ENCODE assay signal across 18 mouse cellular contexts in the genomic region with DNA sequence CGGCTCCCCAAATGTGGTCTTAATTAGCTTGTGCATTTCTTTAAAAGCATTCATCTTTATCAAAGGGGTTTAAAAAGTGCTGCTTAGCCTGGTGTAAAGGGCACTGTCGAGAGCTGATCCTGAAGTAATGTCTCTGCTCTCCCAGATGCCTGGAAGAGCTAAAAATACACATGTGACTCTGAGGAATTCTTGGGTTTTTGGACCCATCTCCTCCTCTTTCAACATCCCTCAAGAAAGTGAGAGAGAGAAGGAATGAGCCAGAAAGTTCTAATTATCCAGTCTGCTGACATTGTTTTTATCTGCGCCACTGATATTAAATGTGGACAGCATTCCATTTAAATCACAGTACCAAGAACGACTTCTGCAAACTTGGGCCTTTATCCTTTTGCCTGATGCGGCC. TPM values are rescaled to one million over a fixed set of nuclear protein-coding genes. Genes with fewer than 3 reads are reported as not detected.
A peak's percentile ranks its signal among the peaks of the same experiment; 100 is the strongest.
DNase-seq lines count a peak whose midpoint lies in the region; ATAC-seq lines count a peak whose summit lies in the region.
"Had no signal": no experiment of that assay in that cellular context is flagged by ENCODE, and none has a peak within 500 bp of the region (broad histone marks: within the 10 kb centered on the region; RNA-seq: fewer than 3 reads in every experiment).

No protein-coding gene starts in this region.

- H3K4me1 ChIP-seq in lung, embryonic 15.5 days = peaks cover 25% of the 10 kb centered on the region
- peaks cover 11% of the 10 kb centered on the region for H3K4me1 ChIP-seq in hindbrain, embryonic 10.5 days (replicated peaks)

- H3K27me3 ChIP-seq in lung, embryonic 15.5 days = no peaks in the 10 kb centered on the region
- no peaks in the 10 kb centered on the region for H3K27me3 ChIP-seq in hindbrain, embryonic 10.5 days (ENCODE audit: insufficient read depth, poor library complexity, severe bottlenecking)
- H3K27me3 ChIP-seq: hindbrain, embryonic 12.5 days; limb, embryonic 15.5 days had no signal

- H3K36me3 ChIP-seq in lung, embryonic 15.5 days = no peaks in the 10 kb centered on the region
- H3K36me3 ChIP-seq in hindbrain, embryonic 10.5 days = no peaks in the 10 kb centered on the region
- H3K36me3 ChIP-seq: hindbrain, embryonic 12.5 days; limb, embryonic 15.5 days had no signal

- WGBS in lung, embryonic 15.5 days = 37% methylated on average over 5 of the region's 5 CpGs
- WGBS in hindbrain, embryonic 10.5 days = 77% methylated on average over 5 of the region's 5 CpGs

- DNase-seq in heart, adult 9 months (ENCODE audit: low spot score in 2 of 2) = peak; percentile 9 to 12
- DNase-seq in heart, postnatal 25 days (ENCODE audit: low spot score) = no peak
- DNase-seq in lung, postnatal 4 days = no peak
- DNase-seq in adipocyte (ENCODE audit: low spot score) (peak; percentile 70), MN1 (ENCODE audit: low spot score) (no peak)
- DNase-seq in lung, postnatal 25 days (ENCODE audit: low spot score) = peak; percentile 43
- DNase-seq in hindbrain, embryonic 10.5 days (ENCODE audit: low spot score) = no peak
- DNase-seq: adrenal gland, postnatal 25 days; cerebellum, adult 11 months; cerebellum, postnatal 14 days; forebrain, postnatal 0 days; kidney, adult 8-10 months; kidney, postnatal 25 days; right cerebral cortex, postnatal 4 days; thymus, adult 2 months had no signal

- no peaks in the 10 kb centered on the region for H3K9me3 ChIP-seq in lung, embryonic 15.5 days
- no peaks in the 10 kb centered on the region for H3K9me3 ChIP-seq in hindbrain, embryonic 10.5 days
- H3K9me3 ChIP-seq: hindbrain, embryonic 12.5 days; limb, embryonic 15.5 days had no signal

- intact Hi-C loops in heart, postnatal 25 days (cut with DNase I) = no loop called here

- no peak overlapping the region for H3K4me2 ChIP-seq in lung, embryonic 15.5 days
- H3K4me2 ChIP-seq: hindbrain, embryonic 12.5 days; limb, embryonic 15.5 days had no signal

- peak overlapping the region; percentile 81 for H3K27ac ChIP-seq in lung, embryonic 15.5 days
- no peak overlapping the region for H3K27ac ChIP-seq in hindbrain, embryonic 10.5 days
- H3K27ac ChIP-seq: hindbrain, embryonic 12.5 days; limb, embryonic 15.5 days had no signal

- no peak overlapping the region for H3K9ac ChIP-seq in lung, embryonic 15.5 days
- H3K9ac ChIP-seq: forebrain, postnatal 0 days; hindbrain, embryonic 12.5 days; limb, embryonic 15.5 days had no signal

- no peak overlapping the region for H3K4me3 ChIP-seq in lung, embryonic 15.5 days
- H3K4me3 ChIP-seq in hindbrain, embryonic 10.5 days = no peak overlapping the region
- H3K4me3 ChIP-seq: hindbrain, embryonic 12.5 days; limb, embryonic 15.5 days had no signal

- peak; percentile 71; the same call in 1 of the 2 replicates for ATAC-seq in lung, embryonic 15.5 days (ENCODE audit: borderline replicate concordance, extremely low read depth, low FRiP score, low TSS enrichment)
- ATAC-seq: forebrain, postnatal 0 days had no signal

RNA-seq across cellular contexts. Expression of a gene that starts 48.0 kb away (rescaled TPM):
- 10 to 100 TPM; 29.2 to 42.1 TPM for total RNA-seq in heart, postnatal 25 days (2021)
- 147 and 158 TPM in 2 replicates for polyA plus RNA-seq in lung, embryonic 15.5 days (2015; fragmentation: Nextera tagmentation; extraction: Ambion mirVana)
- 5.7 and 6.7 TPM in 2 replicates for polyA plus RNA-seq in hindbrain, embryonic 10.5 days (2016; fragmentation: Nextera tagmentation; extraction: Ambion mirVana)

Comparison
In these comparisons a context has a peak if more than half of its experiments do, and no peak if none do; other contexts are left out.
1. DNase-seq: peak in heart, adult 9 months (2 of 2), adipocyte (single experiment) and lung, postnatal 25 days (single experiment); none in heart, postnatal 25 days (single experiment), lung, postnatal 4 days (0 of 2), hindbrain, embryonic 10.5 days (single experiment) and MN1 (single experiment).
2. RNA of a gene that starts 48.0 kb away (polyA plus RNA-seq): 147 to 158 TPM in lung, embryonic 15.5 days; 5.7 to 6.7 TPM in hindbrain, embryonic 10.5 days; every median in the first group is over 10 times any median in the second.